In genomic region chr2:5395873-5396272, GRCm38 (mm10) we compare ENCODE assay signal across 14 mouse cellular contexts.
"Had no signal": no experiment of that assay in that cellular context is flagged by ENCODE, and none has a peak within 500 bp of the region (broad histone marks: within the 10 kb centered on the region; RNA-seq: fewer than 3 reads in every experiment).

No protein-coding gene starts in this region.

- H3K27me3 ChIP-seq: midbrain, embryonic 12.5 days; neural tube, embryonic 15.5 days had no signal

- H3K27ac ChIP-seq: midbrain, embryonic 12.5 days; neural tube, embryonic 13.5 days; neural tube, embryonic 15.5 days had no signal

- H3K4me2 ChIP-seq: lung, embryonic 14.5 days; midbrain, embryonic 12.5 days; neural tube, embryonic 13.5 days; neural tube, embryonic 15.5 days had no signal

- H3K9ac ChIP-seq: lung, embryonic 14.5 days; midbrain, embryonic 12.5 days; neural tube, embryonic 13.5 days; neural tube, embryonic 15.5 days had no signal

- DNase-seq: lung, adult 18-20 months; lung, postnatal 4 days; right cerebral cortex, adult 18-20 months; right cerebral cortex, postnatal 25 days; right cerebral cortex, postnatal 4 days; spleen, adult 18-20 months; thymus, adult 18-20 months; thymus, postnatal 14 days; thymus, postnatal 36 days had no signal

- H3K36me3 ChIP-seq: midbrain, embryonic 12.5 days; neural tube, embryonic 13.5 days; neural tube, embryonic 15.5 days had no signal

- H3K9me3 ChIP-seq: midbrain, embryonic 12.5 days; neural tube, embryonic 13.5 days; neural tube, embryonic 15.5 days had no signal

- H3K4me3 ChIP-seq: midbrain, embryonic 12.5 days; myocyte; neural tube, embryonic 13.5 days; neural tube, embryonic 15.5 days had no signal
